Mouse (Mus musculus) cerebellum, postnatal 14 days (tissue): ENCODE measurements around the gene Fat4.

Experiments used
- DNase-seq, 2 experiments: peaks; one replicate each; pipeline ENCODE4 v3.0.0; 2021; ENCODE audit warnings: mixed read lengths in 2 of 2

Fat4 gene

DNA sequence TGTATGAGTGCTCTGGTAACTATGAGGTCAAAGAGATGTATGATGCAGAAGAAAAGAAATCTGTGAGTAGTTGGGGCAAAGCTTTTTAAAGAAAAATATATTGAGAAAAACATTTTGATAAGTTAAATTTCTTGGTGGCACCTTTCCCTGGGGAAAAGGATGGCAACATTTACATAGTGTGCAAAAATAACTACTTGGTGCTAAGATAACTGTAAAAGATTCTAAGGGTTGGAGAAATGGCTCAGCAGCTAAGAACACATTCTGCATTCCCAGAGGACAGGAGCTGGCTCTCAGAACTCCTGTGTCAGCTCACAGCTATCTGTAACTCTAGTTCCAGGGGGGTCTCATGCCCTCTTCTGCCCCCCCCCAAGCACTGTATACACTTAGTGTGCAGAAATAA lies 99.6 kb downstream of the Fat4 start:
- DNase-seq: no peak

DNA sequence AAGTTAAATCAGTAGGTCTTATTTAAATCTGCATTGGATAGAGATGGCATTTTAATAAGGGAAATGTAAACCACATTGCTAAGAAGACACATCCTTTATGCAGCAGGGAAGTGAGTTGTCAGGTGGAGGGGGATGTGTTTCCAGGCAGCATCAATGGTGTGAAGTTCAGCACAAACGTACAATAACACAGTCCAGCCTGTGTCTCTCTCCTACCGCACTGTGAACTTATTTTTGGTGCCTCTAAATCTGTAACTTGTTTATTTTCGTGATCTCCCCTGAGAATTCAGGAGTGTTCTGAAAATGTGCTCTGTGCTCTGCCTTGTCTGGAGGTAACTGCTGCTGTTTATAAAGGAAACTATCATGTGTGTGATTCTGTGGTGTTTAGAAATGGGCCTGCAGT lies 102.4 kb downstream of the Fat4 start:
- no peak for DNase-seq

DNA sequence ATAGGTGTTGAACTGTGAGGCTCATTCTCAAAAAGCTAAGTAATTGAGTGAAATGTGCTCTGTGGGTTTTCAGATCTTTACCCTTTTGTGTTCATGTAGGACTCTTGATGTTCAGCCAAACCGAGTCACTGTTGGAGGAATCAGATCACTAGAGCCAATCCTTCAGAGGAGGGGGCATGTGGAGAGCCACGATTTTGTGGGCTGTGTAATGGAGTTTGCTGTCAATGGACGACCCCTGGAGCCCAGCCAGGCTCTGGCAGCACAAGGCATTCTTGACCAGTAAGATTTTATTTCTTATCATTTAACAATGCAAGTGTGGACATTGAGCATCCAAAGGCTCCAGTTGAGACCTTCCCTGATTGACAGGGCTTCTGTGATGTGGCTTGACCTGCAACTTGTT lies 113.3 kb downstream of the Fat4 start:
- DNase-seq: no peak

DNA sequence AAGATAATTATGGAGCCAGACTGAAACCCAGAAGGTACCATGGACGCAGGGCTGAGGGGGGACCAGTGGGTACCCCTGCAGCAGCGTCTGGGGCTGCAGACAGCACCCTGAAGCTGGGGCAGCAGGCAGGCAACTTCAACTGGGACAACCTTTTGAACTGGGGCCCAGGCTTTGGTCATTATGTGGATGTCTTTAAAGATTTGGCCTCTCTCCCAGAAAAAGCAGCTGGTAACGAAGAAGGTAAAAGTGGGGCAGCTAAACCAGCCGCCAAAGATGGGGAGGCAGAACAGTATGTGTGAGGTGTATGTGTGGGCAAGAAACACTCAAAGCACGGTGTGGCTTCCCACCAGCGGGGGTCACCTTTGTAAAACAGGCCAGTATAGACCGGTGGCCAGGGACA lies 123.8 kb downstream of the Fat4 start:
- DNase-seq: peak; percentile 21 to 27

DNA sequence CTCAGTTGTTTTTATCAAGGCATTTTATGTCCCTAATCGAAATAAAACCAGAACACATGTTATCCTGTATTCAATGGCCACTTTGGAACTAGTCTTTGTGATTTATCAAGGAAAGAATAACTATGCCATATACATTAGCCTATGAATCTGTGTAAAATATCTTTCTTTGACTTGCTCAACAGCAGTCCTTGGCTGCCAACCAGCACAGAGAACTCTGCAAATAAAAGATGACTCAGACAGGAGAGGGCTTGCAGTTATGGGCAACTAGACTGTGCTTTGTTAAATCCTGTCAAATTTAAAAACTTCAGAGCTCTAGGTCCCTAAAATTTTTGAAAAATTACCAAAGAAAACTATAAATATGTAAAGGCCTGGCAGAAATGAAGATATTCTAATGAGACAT lies 130.9 kb downstream of the Fat4 start:
- DNase-seq: no peak

DNA sequence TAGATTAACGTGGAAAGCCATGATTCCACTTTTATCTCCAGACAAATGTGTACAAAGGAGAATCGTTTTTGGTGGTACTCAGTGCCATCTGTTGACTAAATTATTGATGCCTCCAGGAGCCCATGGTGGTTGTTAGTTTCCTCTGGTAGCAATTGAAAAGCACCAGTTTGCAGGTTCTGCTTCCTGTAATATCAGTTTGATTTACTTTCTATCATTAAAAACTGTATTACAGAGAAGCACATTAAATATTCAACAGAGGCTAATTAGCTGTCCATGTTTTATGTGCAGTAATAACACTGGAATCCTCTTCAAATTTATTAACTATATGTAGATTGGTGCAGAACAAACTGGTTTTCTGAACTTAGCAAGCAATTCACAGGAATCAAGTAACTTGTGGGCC lies 149.4 kb downstream of the Fat4 start:
- no peak for DNase-seq

DNA sequence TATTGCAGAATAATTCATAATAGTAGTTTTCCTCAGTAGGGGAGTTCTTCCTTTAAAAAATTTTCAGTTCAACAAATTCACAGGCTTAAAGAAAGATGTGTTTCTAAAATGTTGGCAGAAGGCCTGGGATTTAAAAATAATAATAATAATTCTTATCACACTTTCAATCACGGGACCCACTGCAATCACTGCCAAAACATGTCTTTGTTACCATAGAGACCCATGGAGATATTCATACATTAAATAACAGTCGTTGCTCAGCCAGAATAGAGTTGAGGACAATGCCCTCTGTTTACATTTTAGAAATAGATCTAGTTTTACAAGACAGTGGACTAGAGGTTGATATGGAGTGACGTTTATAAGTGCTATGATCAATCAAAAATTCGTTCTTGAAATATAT lies 159.7 kb downstream of the Fat4 start:
- DNase-seq: no peak

- DNase-seq: no peak
Observed at GRCm38 (mm10) chr3:39047621-39048303, 161.0 kb downstream of the Fat4 start.

DNA sequence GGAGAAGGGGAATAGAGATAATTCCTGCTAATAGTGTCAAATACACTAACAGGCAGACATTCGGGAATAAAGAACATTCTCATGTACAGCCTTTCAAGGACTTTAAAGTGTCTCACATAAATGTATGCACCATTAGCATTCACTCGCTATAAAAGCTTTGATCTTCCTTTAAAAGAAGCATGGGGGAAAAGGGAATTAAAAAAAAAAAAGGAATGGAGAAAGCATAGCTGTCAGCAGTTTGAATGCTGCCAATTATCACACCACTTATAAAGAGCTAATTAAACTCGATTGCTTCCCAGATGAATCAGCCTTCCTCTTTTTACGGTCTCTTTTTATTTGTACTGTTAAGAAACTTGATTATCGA lies 161.5 kb downstream of the Fat4 start:
- DNase-seq: no peak

DNA sequence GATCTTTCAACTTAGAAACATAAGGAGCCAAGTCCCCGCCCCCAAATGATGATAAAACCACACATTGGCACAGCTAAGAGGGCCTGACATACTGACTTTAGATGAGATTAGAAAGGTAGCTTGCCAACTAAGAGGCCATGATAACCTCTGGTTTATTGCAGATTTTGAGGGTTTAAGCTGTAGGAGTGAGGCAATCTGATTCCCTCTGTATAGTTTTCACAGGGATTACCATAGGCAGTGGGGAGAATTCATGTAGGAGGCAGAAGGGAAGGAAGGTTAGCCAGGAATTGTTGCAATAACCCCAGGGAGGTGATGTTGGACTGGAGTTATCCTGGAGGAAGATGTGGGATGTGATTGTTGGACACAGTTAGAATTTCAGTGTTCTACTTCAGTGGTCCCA lies 163.4 kb downstream of the Fat4 start:
- DNase-seq: peak in 1 of 2 experiments; percentile 2

DNA sequence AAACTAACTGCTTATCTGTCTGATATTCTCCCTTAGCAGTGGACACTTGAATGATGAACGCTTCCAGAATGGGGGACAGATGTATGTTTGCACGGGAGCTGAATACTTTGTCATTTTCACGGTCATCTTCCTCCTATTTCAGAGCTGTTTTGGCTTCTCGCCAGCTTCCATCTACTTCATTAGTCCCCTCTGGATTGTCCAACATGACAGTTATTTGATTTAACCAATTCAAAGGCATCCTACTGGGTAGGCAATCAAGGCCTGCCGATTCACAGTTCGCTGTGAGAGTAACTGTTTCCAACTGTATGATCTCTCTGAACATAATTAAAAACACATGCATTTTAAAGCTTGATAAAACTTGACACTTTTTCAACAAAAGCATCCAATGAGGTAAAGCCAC lies 166.3 kb downstream of the Fat4 start:
- DNase-seq: peak; percentile 60 to 67
